11 mouse cellular contexts compared by ENCODE assay signal in genomic region chr19:5836941-5837572, GRCm38 (mm10). TPM values are rescaled to one million over a fixed set of nuclear protein-coding genes. Genes with fewer than 3 reads are reported as not detected.
DNase-seq lines count a peak whose midpoint lies in the region; ATAC-seq and TF ChIP-seq lines count a peak whose summit lies in the region.
"Had no signal": no experiment of that assay in that cellular context is flagged by ENCODE, and none has a peak within 500 bp of the region (broad histone marks: within the 10 kb centered on the region; RNA-seq: fewer than 3 reads in every experiment).

No protein-coding gene starts in this region.

- no peaks in the 10 kb centered on the region for H3K36me3 ChIP-seq in liver, adult 2 months (ENCODE audit: control insufficient read depth, insufficient read depth, low read length)
- no peaks in the 10 kb centered on the region for H3K36me3 ChIP-seq in liver, embryonic 12.5 days
- no peaks in the 10 kb centered on the region for H3K36me3 ChIP-seq in heart, embryonic 16.5 days (ENCODE audit: control insufficient read depth, insufficient read depth)
- no peaks in the 10 kb centered on the region for H3K36me3 ChIP-seq in hindbrain, postnatal 0 days (ENCODE audit: insufficient read depth, low read length)
- H3K36me3 ChIP-seq: limb, embryonic 12.5 days had no signal

- no peak for ATAC-seq in liver, embryonic 12.5 days
- ATAC-seq in heart, embryonic 16.5 days (replicated peaks; ENCODE audit: extremely low read depth, insufficient read depth, low FRiP score) = no peak
- no peak for ATAC-seq in hindbrain, postnatal 0 days
- ATAC-seq: forebrain, postnatal 0 days had no signal

- peak; percentile 94 for DNase-seq in heart, adult 11 months
- DNase-seq in heart, adult 9 months (ENCODE audit: low spot score in 2 of 2) = no peak
- peak; percentile 75 for DNase-seq in liver, adult 2 months (ENCODE audit: extremely low read depth, low read depth, low spot score)
- peak; percentile 26 for DNase-seq in ES-CJ7 (ENCODE audit: low read depth, low spot score)
- no peak for DNase-seq in left cerebral cortex, adult 9 months (ENCODE audit: low spot score in 2 of 2)
- no peak for DNase-seq in hindbrain, postnatal 0 days (ENCODE audit: low spot score)
- DNase-seq: cerebellum, postnatal 10 days; forebrain, postnatal 0 days had no signal

- peaks cover 23% of the 10 kb centered on the region for H3K4me1 ChIP-seq in liver, adult 2 months (ENCODE audit: control insufficient read depth, insufficient read depth, low read length)
- peaks cover 38% of the 10 kb centered on the region for H3K4me1 ChIP-seq in liver, embryonic 12.5 days
- peaks cover 42% of the 10 kb centered on the region for H3K4me1 ChIP-seq in heart, embryonic 16.5 days (ENCODE audit: control insufficient read depth, insufficient read depth, low read length)
- H3K4me1 ChIP-seq in hindbrain, postnatal 0 days (ENCODE audit: insufficient read depth, low read length) = peaks cover 2% of the 10 kb centered on the region; the same call in 1 of the 2 replicates

- no peaks in the 10 kb centered on the region for H3K9me3 ChIP-seq in liver, embryonic 12.5 days (replicated peaks)
- H3K9me3 ChIP-seq in heart, embryonic 16.5 days (replicated peaks; ENCODE audit: control insufficient read depth, low read length) = no peaks in the 10 kb centered on the region
- H3K9me3 ChIP-seq in hindbrain, postnatal 0 days (ENCODE audit: low read length) = no peaks in the 10 kb centered on the region
- H3K9me3 ChIP-seq: limb, embryonic 12.5 days had no signal

- H3K79me2 ChIP-seq in liver, adult 2 months (ENCODE audit: control insufficient read depth, insufficient read depth, low read length) = no peaks in the 10 kb centered on the region

- no peaks in the 10 kb centered on the region for H3K27me3 ChIP-seq in liver, adult 2 months (ENCODE audit: control insufficient read depth, insufficient read depth, low read length)
- no peaks in the 10 kb centered on the region for H3K27me3 ChIP-seq in liver, embryonic 12.5 days (replicated peaks)
- H3K27me3 ChIP-seq in heart, embryonic 16.5 days (ENCODE audit: control insufficient read depth, insufficient read depth, low read length) = no peaks in the 10 kb centered on the region
- H3K27me3 ChIP-seq in hindbrain, postnatal 0 days (ENCODE audit: insufficient read depth, low read length) = no peaks in the 10 kb centered on the region
- H3K27me3 ChIP-seq: limb, embryonic 12.5 days had no signal

- TF ChIP-seq POLR2A in liver, adult 2 months (IDR thresholded peaks at IDR 0.05; ENCODE audit: extremely low read depth, insufficient read depth, low read length) = peak; percentile 36; the same call in 1 of the 2 replicates

- TF ChIP-seq CTCF in liver, adult 2 months (IDR thresholded peaks at IDR 0.05; ENCODE audit: low read depth, low read length) = peak; percentile 20; the same call in 1 of the 2 replicates
- TF ChIP-seq CTCF in hindbrain, postnatal 0 days (IDR thresholded peaks at IDR 0.05; ENCODE audit: low read depth) = no peak

- H3K9ac ChIP-seq in liver, adult 2 months (ENCODE audit: low read depth, low read length) = peak overlapping the region; percentile 55
- H3K9ac ChIP-seq in liver, embryonic 12.5 days = no peak overlapping the region
- peak overlapping the region; percentile 14; the same call in 1 of the 2 replicates for H3K9ac ChIP-seq in heart, embryonic 16.5 days (ENCODE audit: low read length)
- H3K9ac ChIP-seq in hindbrain, postnatal 0 days (replicated peaks; ENCODE audit: low read length) = no peak overlapping the region
- H3K9ac ChIP-seq: forebrain, postnatal 0 days; limb, embryonic 12.5 days had no signal

- H3K4me3 ChIP-seq in liver, adult 2 months (ENCODE audit: insufficient read depth, low read depth, low read length) = no peak overlapping the region; the same call in 1 of the 2 replicates
- H3K4me3 ChIP-seq in liver, embryonic 12.5 days = no peak overlapping the region
- H3K4me3 ChIP-seq in heart, embryonic 16.5 days (ENCODE audit: low read length) = no peak overlapping the region
- no peak overlapping the region for H3K4me3 ChIP-seq in hindbrain, postnatal 0 days (ENCODE audit: low read length)
- H3K4me3 ChIP-seq: limb, embryonic 12.5 days had no signal

- H3K27ac ChIP-seq in liver, adult 2 months (replicated peaks; ENCODE audit: insufficient read depth, low read depth, low read length) = peak overlapping the region; percentile 23
- H3K27ac ChIP-seq in liver, embryonic 12.5 days = no peak overlapping the region
- H3K27ac ChIP-seq in heart, embryonic 16.5 days (ENCODE audit: low read length) = peak overlapping the region; percentile 55
- H3K27ac ChIP-seq in hindbrain, postnatal 0 days = no peak overlapping the region
- H3K27ac ChIP-seq: limb, embryonic 12.5 days had no signal

- 16% methylated on average over 10 of the region's 10 CpGs for WGBS in liver, adult 2 months
- WGBS in liver, embryonic 12.5 days (ENCODE audit: insufficient replicate concordance) = 70% methylated on average over 10 of the region's 10 CpGs
- WGBS in heart, embryonic 16.5 days = 61% methylated on average over 10 of the region's 10 CpGs
- WGBS in hindbrain, postnatal 0 days = 69% methylated on average over 10 of the region's 10 CpGs

- no peak overlapping the region for H3K4me2 ChIP-seq in liver, embryonic 12.5 days
- no peak overlapping the region for H3K4me2 ChIP-seq in heart, embryonic 16.5 days (ENCODE audit: low read depth, low read length)
- H3K4me2 ChIP-seq in hindbrain, postnatal 0 days (ENCODE audit: low read depth, low read length) = no peak overlapping the region
- H3K4me2 ChIP-seq: limb, embryonic 12.5 days had no signal

RNA-seq across cellular contexts. Expression of gene Frmd8, which starts 38.0 kb away (rescaled TPM):
- 5.2 and 5.9 TPM in 2 replicates for total RNA-seq in liver, adult 2 months (2014; rRNA removed)
- polyA plus RNA-seq in liver, adult 2 months (2012; rRNA removed) = 10.3 and 14.2 TPM in 2 replicates
- polyA plus RNA-seq in liver, embryonic 12.5 days (2016; fragmentation: Nextera tagmentation; extraction: Ambion mirVana) = 22.1 and 24.2 TPM in 2 replicates
- polyA plus RNA-seq in heart, embryonic 16.5 days (2015; fragmentation: Nextera tagmentation; extraction: Ambion mirVana) = 33.6 and 34.8 TPM in 2 replicates
- 19.8 and 43.2 TPM in 2 replicates for total RNA-seq in hindbrain, postnatal 0 days (2014; rRNA removed)
- 12.5 and 13.7 TPM in 2 replicates for polyA plus RNA-seq in hindbrain, postnatal 0 days (2015; fragmentation: Nextera tagmentation; extraction: Ambion mirVana)

RNA-seq across cellular contexts. Expression of gene Slc25a45, which starts 40.6 kb away (rescaled TPM):
- total RNA-seq in liver, adult 2 months (2014; rRNA removed) = 8.6 and 13.0 TPM in 2 replicates
- 52.8 and 57.7 TPM in 2 replicates for polyA plus RNA-seq in liver, adult 2 months (2012; rRNA removed)
- polyA plus RNA-seq in liver, embryonic 12.5 days (2016; fragmentation: Nextera tagmentation; extraction: Ambion mirVana) = 7.5 and 7.7 TPM in 2 replicates
- 4.6 and 5.0 TPM in 2 replicates for polyA plus RNA-seq in heart, embryonic 16.5 days (2015; fragmentation: Nextera tagmentation; extraction: Ambion mirVana)
- total RNA-seq in hindbrain, postnatal 0 days (2014; rRNA removed) = 2.1 and 6.0 TPM in 2 replicates
- 1.8 and 2.8 TPM in 2 replicates for polyA plus RNA-seq in hindbrain, postnatal 0 days (2015; fragmentation: Nextera tagmentation; extraction: Ambion mirVana)

RNA-seq across cellular contexts. Expression of gene Tigd3, which starts 56.9 kb away (rescaled TPM):
- 0.18 and 0.27 TPM in 2 replicates for total RNA-seq in liver, adult 2 months (2014; rRNA removed)
- polyA plus RNA-seq in liver, adult 2 months (2012; rRNA removed) = 0.16 and 0.24 TPM in 2 replicates
- 3.2 and 3.5 TPM in 2 replicates for polyA plus RNA-seq in liver, embryonic 12.5 days (2016; fragmentation: Nextera tagmentation; extraction: Ambion mirVana)
- 1.5 and 1.6 TPM in 2 replicates for polyA plus RNA-seq in heart, embryonic 16.5 days (2015; fragmentation: Nextera tagmentation; extraction: Ambion mirVana)
- total RNA-seq in hindbrain, postnatal 0 days (2014; rRNA removed) = 7.5 and 10.1 TPM in 2 replicates
- 7.1 and 7.5 TPM in 2 replicates for polyA plus RNA-seq in hindbrain, postnatal 0 days (2015; fragmentation: Nextera tagmentation; extraction: Ambion mirVana)

Comparison
In these comparisons a context has a peak if more than half of its experiments do, and no peak if none do; other contexts are left out.
1. DNase-seq: peak in heart, adult 11 months (single experiment), liver, adult 2 months (single experiment) and ES-CJ7 (single experiment); none in heart, adult 9 months (0 of 2), left cerebral cortex, adult 9 months (0 of 2) and hindbrain, postnatal 0 days (single experiment).
2. H3K27ac ChIP-seq: peak in liver, adult 2 months (single experiment) and heart, embryonic 16.5 days (single experiment); none in liver, embryonic 12.5 days (single experiment) and hindbrain, postnatal 0 days (single experiment).
3. H3K9ac ChIP-seq: peak in liver, adult 2 months (single experiment) and heart, embryonic 16.5 days (single experiment); none in liver, embryonic 12.5 days (single experiment) and hindbrain, postnatal 0 days (single experiment).